Mouse (Mus musculus) hindbrain, embryonic 12.5 days (tissue): ENCODE measurements around the gene Zcchc2. TPM values are rescaled to one million over a fixed set of nuclear protein-coding genes. Genes with fewer than 3 reads are reported as not detected.

Source experiments
- ATAC-seq: fragments of 200-750 bp; cut with Nextera tagmentation; 2 replicates; pipeline ENCODE4 v1.8.0; 2017; ENCODE audit warnings: moderate TSS enrichment; ENCODE audit not compliant: low FRiP score
- H3K27ac ChIP-seq: fragments of 300-500 bp; sonication (generic); 2 replicates; pipeline ENCODE4 v1.5.1; 2016; ENCODE audit warnings: mild to moderate bottlenecking
- H3K27me3 ChIP-seq: fragments of 300-500 bp; sonication (generic); 2 replicates; pipeline ENCODE4 v1.6.1; 2016; ENCODE audit warnings: mild to moderate bottlenecking
- H3K36me3 ChIP-seq: fragments of 300-500 bp; sonication (generic); 2 replicates; pipeline ENCODE4 v1.6.1; 2016; ENCODE audit warnings: mild to moderate bottlenecking
- H3K4me1 ChIP-seq: fragments of 300-500 bp; sonication (generic); 2 replicates; pipeline ENCODE4 v1.6.1; 2016
- H3K4me2 ChIP-seq: fragments of 300-500 bp; sonication (generic); replicated peaks from 2 replicates; pipeline ENCODE4 v1.6.1; 2016; ENCODE audit warnings: mild to moderate bottlenecking
- H3K4me3 ChIP-seq: fragments of 300-500 bp; sonication (generic); 2 replicates; pipeline ENCODE4 v1.5.1; 2016; ENCODE audit warnings: mild to moderate bottlenecking
- H3K9ac ChIP-seq: fragments of 300-500 bp; sonication (generic); 2 replicates; pipeline ENCODE4 v1.6.1; 2016; ENCODE audit warnings: mild to moderate bottlenecking, moderate library complexity
- H3K9me3 ChIP-seq: fragments of 300-500 bp; sonication (generic); replicated peaks from 2 replicates; pipeline ENCODE4 v1.6.1; 2016; ENCODE audit warnings: mild to moderate bottlenecking
- WGBS: fragments of 180-500 bp; shearing (Covaris S2); methylation state at CpG from one replicate; pipeline ENCODE4 v1.1.7; 2016; 5-methylcytosine and 5-hydroxymethylcytosine counted together
- polyA plus RNA-seq: library from polyadenylated mRNA; unstranded; fragments of >200 nt; fragmentation: Nextera tagmentation; extraction: Ambion mirVana; gene quantifications from 2 replicates; pipeline ENCODE4 v1.2.1, GENCODE M21; 2016

The Zcchc2 gene
- polyA plus RNA-seq = 1.9 and 2.0 TPM in 2 replicates

- peak within 1 kb of the TSS; percentile 80 for H3K4me2 ChIP-seq
- no peaks in the 10 kb centered on the region for H3K36me3 ChIP-seq
- peak within 1 kb of the TSS; percentile 82 for H3K9ac ChIP-seq
- H3K27ac ChIP-seq = peak within 1 kb of the TSS; percentile 94
- peak; percentile 96 for ATAC-seq
- no peaks in the 10 kb centered on the region for H3K27me3 ChIP-seq
- H3K4me1 ChIP-seq = peaks cover 18% of the 10 kb centered on the region
- H3K4me3 ChIP-seq = peak within 1 kb of the TSS; percentile 81
- no peaks in the 10 kb centered on the region for H3K9me3 ChIP-seq
- under 1% methylated on average over 54 of the region's 83 CpGs for WGBS
Measured at GRCm38 (mm10) chr1:105990138-105990821, at the start of gene Zcchc2. Zcchc2 (plus strand) TSS chr1:105990406.

GRCm38 (mm10) chr1:105944927-105945580, 45.2 kb upstream of the Zcchc2 start:
- Histone ChIP-seq H3K27me3 (no peaks in the 10 kb centered on the region), H3K27ac (no peak overlapping the region), H3K4me2 (no peak overlapping the region), H3K36me3 (no peaks in the 10 kb centered on the region), H3K4me1 (no peaks in the 10 kb centered on the region), H3K9ac (no peak overlapping the region), H3K9me3 (no peaks in the 10 kb centered on the region), H3K4me3 (no peak overlapping the region)
- no peak for ATAC-seq
- WGBS = 78% methylated on average over 10 of the region's 10 CpGs

GRCm38 (mm10) chr1:105946581-105947540, 43.3 kb upstream of the Zcchc2 start:
- H3K36me3 ChIP-seq = no peaks in the 10 kb centered on the region
- WGBS = 77% methylated on average over 13 of the region's 13 CpGs
- no peak overlapping the region for H3K4me2 ChIP-seq

GRCm38 (mm10) chr1:105948352-105948751, 41.9 kb upstream of the Zcchc2 start:
- Histone ChIP-seq H3K27ac (no peak overlapping the region), H3K27me3 (no peaks in the 10 kb centered on the region), H3K4me3 (no peak overlapping the region), H3K4me1 (no peaks in the 10 kb centered on the region), H3K4me2 (no peak overlapping the region), H3K9ac (no peak overlapping the region), H3K9me3 (no peaks in the 10 kb centered on the region), H3K36me3 (no peaks in the 10 kb centered on the region)
- peak; percentile 11; the same call in 1 of the 2 replicates for ATAC-seq
- WGBS = 79% methylated on average over 6 of the region's 6 CpGs

More at GRCm38 (mm10) chr1:105946581-105947540, 43.3 kb upstream of the Zcchc2 start:
- Histone ChIP-seq H3K9me3 (no peaks in the 10 kb centered on the region), H3K4me3 (no peak overlapping the region), H3K27me3 (no peaks in the 10 kb centered on the region), H3K4me1 (no peaks in the 10 kb centered on the region), H3K9ac (no peak overlapping the region), H3K27ac (no peak overlapping the region)
- ATAC-seq = no peak

GRCm38 (mm10) chr1:105953588-105953987, 36.6 kb upstream of the Zcchc2 start:
- Histone ChIP-seq H3K27ac (no peak overlapping the region), H3K9me3 (no peaks in the 10 kb centered on the region), H3K9ac (no peak overlapping the region), H3K4me2 (no peak overlapping the region), H3K4me1 (no peaks in the 10 kb centered on the region), H3K27me3 (no peaks in the 10 kb centered on the region), H3K36me3 (no peaks in the 10 kb centered on the region), H3K4me3 (no peak overlapping the region)
- no peak for ATAC-seq
- WGBS = 58% methylated on average over 2 of the region's 2 CpGs

- H3K27me3 ChIP-seq = no peaks in the 10 kb centered on the region
- H3K36me3 ChIP-seq = no peaks in the 10 kb centered on the region
- no peak for ATAC-seq
- H3K4me2 ChIP-seq = no peak overlapping the region
- no peak overlapping the region for H3K27ac ChIP-seq
- no peak overlapping the region for H3K4me3 ChIP-seq
- H3K9me3 ChIP-seq = no peaks in the 10 kb centered on the region
- H3K9ac ChIP-seq = no peak overlapping the region
- no peaks in the 10 kb centered on the region for H3K4me1 ChIP-seq
Measured at GRCm38 (mm10) chr1:105954047-105954446, 36.2 kb upstream of the Zcchc2 start.

- Histone ChIP-seq H3K9me3 (no peaks in the 10 kb centered on the region), H3K9ac (no peak overlapping the region), H3K4me3 (no peak overlapping the region), H3K4me2 (no peak overlapping the region), H3K36me3 (no peaks in the 10 kb centered on the region), H3K27me3 (no peaks in the 10 kb centered on the region), H3K27ac (no peak overlapping the region), H3K4me1 (no peaks in the 10 kb centered on the region)
- WGBS = 68% methylated on average over 5 of the region's 5 CpGs
- no peak for ATAC-seq
Measured at GRCm38 (mm10) chr1:105956057-105956456, 34.1 kb upstream of the Zcchc2 start.

- ATAC-seq = no peak
- WGBS = 66% methylated on average over 4 of the region's 4 CpGs
- Histone ChIP-seq H3K9me3 (no peaks in the 10 kb centered on the region), H3K27me3 (no peaks in the 10 kb centered on the region), H3K4me3 (no peak overlapping the region), H3K27ac (no peak overlapping the region), H3K4me2 (no peak overlapping the region), H3K36me3 (no peaks in the 10 kb centered on the region), H3K9ac (no peak overlapping the region), H3K4me1 (no peaks in the 10 kb centered on the region)
Measured at GRCm38 (mm10) chr1:105961472-105961871, 28.7 kb upstream of the Zcchc2 start.

GRCm38 (mm10) chr1:105962084-105962818, 28.0 kb upstream of the Zcchc2 start:
- 67% methylated on average over 7 of the region's 7 CpGs for WGBS
- ATAC-seq = no peak
- Histone ChIP-seq H3K4me1 (no peaks in the 10 kb centered on the region), H3K9ac (no peak overlapping the region), H3K27ac (no peak overlapping the region), H3K4me3 (no peak overlapping the region), H3K27me3 (no peaks in the 10 kb centered on the region), H3K9me3 (no peaks in the 10 kb centered on the region), H3K36me3 (no peaks in the 10 kb centered on the region), H3K4me2 (no peak overlapping the region)

- WGBS = 96% methylated on average over 9 of the region's 9 CpGs
- Histone ChIP-seq H3K9me3 (no peaks in the 10 kb centered on the region), H3K4me3 (no peak overlapping the region), H3K4me2 (no peak overlapping the region), H3K27ac (no peak overlapping the region), H3K36me3 (no peaks in the 10 kb centered on the region), H3K27me3 (no peaks in the 10 kb centered on the region), H3K9ac (no peak overlapping the region), H3K4me1 (no peaks in the 10 kb centered on the region)
- ATAC-seq = no peak
Measured at GRCm38 (mm10) chr1:105962852-105963251, 27.4 kb upstream of the Zcchc2 start.

- Histone ChIP-seq H3K9ac (no peak overlapping the region), H3K27ac (no peak overlapping the region), H3K9me3 (no peaks in the 10 kb centered on the region), H3K4me3 (no peak overlapping the region), H3K4me2 (no peak overlapping the region), H3K36me3 (no peaks in the 10 kb centered on the region), H3K4me1 (no peaks in the 10 kb centered on the region), H3K27me3 (no peaks in the 10 kb centered on the region)
- WGBS = 66% methylated on average over 4 of the region's 4 CpGs
- no peak for ATAC-seq
Measured at GRCm38 (mm10) chr1:105964514-105964913, 25.7 kb upstream of the Zcchc2 start.

- ATAC-seq = no peak
- Histone ChIP-seq H3K4me2 (no peak overlapping the region), H3K9me3 (no peaks in the 10 kb centered on the region), H3K27me3 (no peaks in the 10 kb centered on the region), H3K36me3 (no peaks in the 10 kb centered on the region), H3K27ac (no peak overlapping the region), H3K9ac (no peak overlapping the region), H3K4me3 (no peak overlapping the region), H3K4me1 (no peaks in the 10 kb centered on the region)
- 86% methylated on average over 5 of the region's 5 CpGs for WGBS
Measured at GRCm38 (mm10) chr1:105965189-105965588, 25.0 kb upstream of the Zcchc2 start.
